Mouse (Mus musculus) limb, embryonic 13.5 days (tissue): ENCODE measurements around the gene Tprgl. TPM values are rescaled to one million over a fixed set of nuclear protein-coding genes. Genes with fewer than 3 reads are reported as not detected.

Experiments used
- polyA plus RNA-seq: library from polyadenylated mRNA; unstranded; fragments of >200 nt; fragmentation: Nextera tagmentation; extraction: Ambion mirVana; gene quantifications from 2 replicates; pipeline ENCODE4 v1.2.1, GENCODE M21; 2015

Tprgl gene
- polyA plus RNA-seq, 1 experiment from 2014 or later = 118 TPM

Other genes with a start within 250 kb of the Tprgl start
- 82.8 and 83.6 TPM in 2 replicates for gene A430005L14Rik, start 203.4 kb downstream of the Tprgl start, polyA plus RNA-seq
- 13.8 and 15.1 TPM in 2 replicates for gene Dffb, start 185.5 kb downstream of the Tprgl start, polyA plus RNA-seq
- gene Cep104, start 185.5 kb downstream of the Tprgl start, polyA plus RNA-seq = 16.9 TPM in 2 replicates
- 19.6 and 20.5 TPM in 2 replicates for gene Lrrc47, start 148.9 kb downstream of the Tprgl start, polyA plus RNA-seq
- gene Smim1, start 134.4 kb downstream of the Tprgl start, polyA plus RNA-seq = 11.8 and 12.6 TPM in 2 replicates
- not detected in 2 replicates for gene Ccdc27, start 118.0 kb downstream of the Tprgl start, polyA plus RNA-seq
- 1.6 and 1.7 TPM in 2 replicates for gene Trp73, start 20.5 kb downstream of the Tprgl start, polyA plus RNA-seq
- gene Wrap73, start 18.3 kb downstream of the Tprgl start, polyA plus RNA-seq = 47.8 and 48.4 TPM in 2 replicates
- gene Megf6, start 10.1 kb upstream of the Tprgl start, polyA plus RNA-seq = 61.7 and 70.0 TPM in 2 replicates
- gene Arhgef16, start 141.0 kb upstream of the Tprgl start, polyA plus RNA-seq = 4.5 and 4.6 TPM in 2 replicates
- gene B230104I21Rik, start 175.5 kb upstream of the Tprgl start, polyA plus RNA-seq = not detected in 2 replicates